Mouse (Mus musculus): ENCODE results near the gene Ccl8. TPM values are rescaled to one million over a fixed set of nuclear protein-coding genes. Genes with fewer than 3 reads are reported as not detected.

The Ccl8 gene
- polyA plus RNA-seq, 1 experiment from 2014 or later: not detected

GRCm38 (mm10) chr11:82078136-82078730, 36.8 kb upstream of the Ccl8 start:
- Histone ChIP-seq H3K9ac (ENCODE audit: low read length) (no peak overlapping the region), H3K27me3 (ENCODE audit: control insufficient read depth, insufficient read depth, low read length) (no peaks in the 10 kb centered on the region), H3K27ac (replicated peaks in 1 of 2; ENCODE audit: control insufficient read depth in 1 of 2, insufficient read depth in 1 of 2, low read depth in 2 of 2, low read length in 2 of 2) (no peak overlapping the region), H3K4me1 (ENCODE audit: control insufficient read depth in 2 of 2, insufficient read depth in 2 of 2, low read length in 2 of 2) (no peaks in the 10 kb centered on the region), H3K4me3 (ENCODE audit: control insufficient read depth in 1 of 2, insufficient read depth in 1 of 2, low read depth in 1 of 2, low read length in 2 of 2) (no peak overlapping the region), H3K9me3 (ENCODE audit: control insufficient read depth, low read length) (0 out of 2 replicates have a peak, but pooled peaks cover 2% of the 10 kb centered on the region), H3K36me3 (ENCODE audit: control insufficient read depth, insufficient read depth, low read length) (no peaks in the 10 kb centered on the region), H3K4me2 (ENCODE audit: low read length) (no peak overlapping the region)
- no peak for ATAC-seq (ENCODE audit: insufficient number of reproducible peaks, insufficient read depth, low FRiP score, low read depth)

DNA sequence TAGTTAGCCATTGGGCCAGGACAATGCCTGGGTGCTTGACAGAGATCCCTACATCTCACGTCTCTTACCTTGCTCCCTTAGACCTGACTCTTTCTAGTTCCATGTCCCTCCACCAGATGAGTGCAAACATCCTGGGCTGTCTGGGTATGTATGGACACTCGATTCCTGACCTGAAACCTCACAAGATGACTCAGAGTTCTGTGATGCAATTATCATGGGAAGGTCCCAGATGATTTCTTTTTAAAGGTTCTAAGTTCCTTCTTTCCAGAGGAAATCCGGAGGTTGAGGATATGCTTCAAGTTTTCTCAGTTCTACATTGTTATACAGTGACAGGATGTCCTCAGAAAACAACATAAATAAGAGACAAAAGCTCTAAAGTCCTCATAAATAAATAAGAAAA, 34.1 kb upstream of the Ccl8 start:
- no peaks in the 10 kb centered on the region for H3K4me1 ChIP-seq (ENCODE audit: control insufficient read depth in 2 of 2, insufficient read depth in 2 of 2, low read length in 2 of 2)
- H3K36me3 ChIP-seq (ENCODE audit: control insufficient read depth, insufficient read depth, low read length): no peaks in the 10 kb centered on the region
- H3K9me3 ChIP-seq (ENCODE audit: control insufficient read depth, low read length): no peaks in the 10 kb centered on the region
- no peak for ATAC-seq (ENCODE audit: insufficient number of reproducible peaks, insufficient read depth, low FRiP score, low read depth)
- WGBS: 60% methylated on average over 3 of the region's 3 CpGs
- no peaks in the 10 kb centered on the region for H3K27me3 ChIP-seq (ENCODE audit: control insufficient read depth, insufficient read depth, low read length)
- H3K4me2 ChIP-seq (ENCODE audit: low read length): no peak overlapping the region
- H3K4me3 ChIP-seq (ENCODE audit: control insufficient read depth in 1 of 2, insufficient read depth in 1 of 2, low read depth in 1 of 2, low read length in 2 of 2): no peak overlapping the region
- no peak overlapping the region for H3K9ac ChIP-seq (ENCODE audit: low read length)
- no peak overlapping the region for H3K27ac ChIP-seq (replicated peaks in 1 of 2; ENCODE audit: control insufficient read depth in 1 of 2, insufficient read depth in 1 of 2, low read depth in 2 of 2, low read length in 2 of 2)

DNA sequence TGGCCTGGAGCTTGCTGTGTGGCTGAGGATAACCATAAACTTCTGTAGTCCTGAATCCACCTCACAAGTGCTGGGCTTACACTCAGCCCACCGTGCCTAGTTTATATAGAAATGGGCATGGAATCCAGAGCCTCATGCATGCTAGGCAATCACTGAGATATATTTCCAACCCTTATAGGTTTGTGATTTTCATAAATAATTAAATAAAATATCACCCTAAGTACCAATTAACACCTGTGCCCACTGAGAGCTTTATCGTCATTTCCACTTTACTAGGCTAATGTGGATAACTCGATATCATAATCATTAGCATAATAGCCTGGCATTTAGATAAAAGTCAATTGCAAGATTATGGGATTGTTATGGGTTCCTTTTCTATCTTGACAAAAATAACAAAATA, 30.6 kb upstream of the Ccl8 start:
- Histone ChIP-seq H3K27ac (replicated peaks in 1 of 2; ENCODE audit: control insufficient read depth in 1 of 2, insufficient read depth in 1 of 2, low read depth in 2 of 2, low read length in 2 of 2) (no peak overlapping the region), H3K36me3 (ENCODE audit: control insufficient read depth, insufficient read depth, low read length) (no peaks in the 10 kb centered on the region), H3K9ac (ENCODE audit: low read length) (no peak overlapping the region), H3K4me1 (ENCODE audit: control insufficient read depth in 2 of 2, insufficient read depth in 2 of 2, low read length in 2 of 2) (no peaks in the 10 kb centered on the region), H3K4me2 (ENCODE audit: low read length) (no peak overlapping the region), H3K4me3 (ENCODE audit: control insufficient read depth in 1 of 2, insufficient read depth in 1 of 2, low read depth in 1 of 2, low read length in 2 of 2) (no peak overlapping the region), H3K27me3 (ENCODE audit: control insufficient read depth, insufficient read depth, low read length) (no peaks in the 10 kb centered on the region), H3K9me3 (ENCODE audit: control insufficient read depth, low read length) (no peaks in the 10 kb centered on the region)
- 85% methylated on average over 3 of the region's 3 CpGs for WGBS
- ATAC-seq (ENCODE audit: insufficient number of reproducible peaks, insufficient read depth, low FRiP score, low read depth): no peak

GRCm38 (mm10) chr11:82099511-82100323, 15.3 kb upstream of the Ccl8 start:
- Histone ChIP-seq H3K36me3 (ENCODE audit: control insufficient read depth, insufficient read depth, low read length) (no peaks in the 10 kb centered on the region), H3K4me3 (ENCODE audit: control insufficient read depth in 1 of 2, insufficient read depth in 1 of 2, low read depth in 1 of 2, low read length in 2 of 2) (no peak overlapping the region), H3K4me1 (ENCODE audit: control insufficient read depth in 2 of 2, insufficient read depth in 2 of 2, low read length in 2 of 2) (no peaks in the 10 kb centered on the region), H3K9me3 (ENCODE audit: control insufficient read depth, low read length) (no peaks in the 10 kb centered on the region), H3K27me3 (ENCODE audit: control insufficient read depth, insufficient read depth, low read length) (no peaks in the 10 kb centered on the region), H3K4me2 (ENCODE audit: low read length) (no peak overlapping the region), H3K9ac (ENCODE audit: low read length) (no peak overlapping the region), H3K27ac (replicated peaks in 1 of 2; ENCODE audit: control insufficient read depth in 1 of 2, insufficient read depth in 1 of 2, low read depth in 2 of 2, low read length in 2 of 2) (no peak overlapping the region)
- no peak for ATAC-seq (ENCODE audit: insufficient number of reproducible peaks, insufficient read depth, low FRiP score, low read depth)
- 73% methylated on average over 10 of the region's 10 CpGs for WGBS

DNA sequence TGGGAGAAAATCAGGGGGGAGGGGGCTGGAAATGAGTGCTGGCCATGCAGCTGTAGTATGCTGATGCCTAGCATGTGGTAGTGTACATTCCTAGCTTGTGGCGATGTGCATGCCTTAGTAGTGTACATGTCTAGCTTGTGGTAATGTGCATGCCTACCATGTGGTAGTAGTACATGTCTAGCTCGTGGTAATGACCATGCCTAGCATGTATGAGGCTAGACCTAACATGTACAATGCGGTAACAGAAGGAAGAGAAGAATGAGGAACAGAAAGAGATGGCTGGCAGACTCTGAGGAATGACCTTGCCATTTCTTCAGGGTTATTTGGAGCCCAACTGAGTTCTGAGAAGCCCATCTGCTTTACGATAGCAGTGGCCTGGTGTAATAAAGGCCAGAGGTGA, 13.9 kb upstream of the Ccl8 start:
- H3K4me1 ChIP-seq (ENCODE audit: control insufficient read depth in 2 of 2, insufficient read depth in 2 of 2, low read length in 2 of 2): no peaks in the 10 kb centered on the region
- no peaks in the 10 kb centered on the region for H3K9me3 ChIP-seq (ENCODE audit: control insufficient read depth, low read length)
- no peaks in the 10 kb centered on the region for H3K27me3 ChIP-seq (ENCODE audit: control insufficient read depth, insufficient read depth, low read length)
- ATAC-seq (ENCODE audit: insufficient number of reproducible peaks, insufficient read depth, low FRiP score, low read depth): no peak
- no peak overlapping the region for H3K27ac ChIP-seq (replicated peaks in 1 of 2; ENCODE audit: control insufficient read depth in 1 of 2, insufficient read depth in 1 of 2, low read depth in 2 of 2, low read length in 2 of 2)
- H3K9ac ChIP-seq (ENCODE audit: low read length): no peak overlapping the region
- 81% methylated on average over 4 of the region's 4 CpGs for WGBS
- H3K4me3 ChIP-seq (ENCODE audit: control insufficient read depth in 1 of 2, insufficient read depth in 1 of 2, low read depth in 1 of 2, low read length in 2 of 2): no peak overlapping the region
- H3K4me2 ChIP-seq (ENCODE audit: low read length): no peak overlapping the region
- no peaks in the 10 kb centered on the region for H3K36me3 ChIP-seq (ENCODE audit: control insufficient read depth, insufficient read depth, low read length)

- Histone ChIP-seq H3K4me1 (ENCODE audit: control insufficient read depth in 2 of 2, insufficient read depth in 2 of 2, low read length in 2 of 2) (no peaks in the 10 kb centered on the region), H3K27me3 (ENCODE audit: control insufficient read depth, insufficient read depth, low read length) (no peaks in the 10 kb centered on the region), H3K9ac (ENCODE audit: low read length) (no peak within 1 kb of the TSS), H3K9me3 (ENCODE audit: control insufficient read depth, low read length) (no peaks in the 10 kb centered on the region), H3K36me3 (ENCODE audit: control insufficient read depth, insufficient read depth, low read length) (no peaks in the 10 kb centered on the region), H3K4me3 (ENCODE audit: control insufficient read depth in 1 of 2, insufficient read depth in 1 of 2, low read depth in 1 of 2, low read length in 2 of 2) (no peak within 1 kb of the TSS), H3K4me2 (ENCODE audit: low read length) (no peak within 1 kb of the TSS), H3K27ac (replicated peaks in 1 of 2; ENCODE audit: control insufficient read depth in 1 of 2, insufficient read depth in 1 of 2, low read depth in 2 of 2, low read length in 2 of 2) (no peak within 1 kb of the TSS)
- 52% methylated on average over 2 of the region's 2 CpGs for WGBS
- ATAC-seq (ENCODE audit: insufficient number of reproducible peaks, insufficient read depth, low FRiP score, low read depth): no peak
Observed at GRCm38 (mm10) chr11:82101529-82101928, 13.5 kb upstream of the Ccl8 start, which contains the start of gene Ccl12. TSS of gene Ccl12 (plus strand) at chr11:82101845.

DNA sequence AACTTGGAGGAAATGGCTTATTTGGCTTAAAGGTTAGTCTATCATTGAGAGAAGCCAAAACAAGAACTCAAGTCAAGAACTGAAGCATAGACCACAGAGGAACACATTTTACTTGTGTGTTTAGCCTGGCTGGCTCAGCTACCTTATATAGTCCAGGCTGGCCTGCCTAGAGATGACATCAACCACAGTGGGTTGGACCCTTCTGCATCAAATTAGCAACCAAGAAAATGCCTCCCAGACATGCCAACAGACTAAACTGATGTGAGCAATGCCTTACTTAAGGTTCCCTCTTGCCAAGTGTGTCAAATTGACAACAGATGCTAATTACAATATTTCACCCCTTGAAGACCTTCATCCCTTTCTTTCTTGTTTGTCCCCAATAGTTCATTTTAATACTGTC, 5.4 kb upstream of the Ccl8 start:
- no peaks in the 10 kb centered on the region for H3K36me3 ChIP-seq (ENCODE audit: control insufficient read depth, insufficient read depth, low read length)
- no peak overlapping the region for H3K9ac ChIP-seq (ENCODE audit: low read length)
- H3K4me1 ChIP-seq (ENCODE audit: control insufficient read depth in 2 of 2, insufficient read depth in 2 of 2, low read length in 2 of 2): no peaks in the 10 kb centered on the region
- no peak overlapping the region for H3K4me2 ChIP-seq (ENCODE audit: low read length)
- no peak overlapping the region for H3K27ac ChIP-seq (replicated peaks in 1 of 2; ENCODE audit: control insufficient read depth in 1 of 2, insufficient read depth in 1 of 2, low read depth in 2 of 2, low read length in 2 of 2)
- no peaks in the 10 kb centered on the region for H3K27me3 ChIP-seq (ENCODE audit: control insufficient read depth, insufficient read depth, low read length)
- no peak overlapping the region for H3K4me3 ChIP-seq (ENCODE audit: control insufficient read depth in 1 of 2, insufficient read depth in 1 of 2, low read depth in 1 of 2, low read length in 2 of 2)
- H3K9me3 ChIP-seq (ENCODE audit: control insufficient read depth, low read length): no peaks in the 10 kb centered on the region
- no peak for ATAC-seq (ENCODE audit: insufficient number of reproducible peaks, insufficient read depth, low FRiP score, low read depth)

Data from heart, embryonic 14.5 days (tissue).